Mouse (Mus musculus) retina, postnatal 1 day (tissue): ENCODE measurements around the gene Cyp2c37.
"Not testable (repeated sequence)": the region's sequence is repeated elsewhere in the genome, so short reads cannot be mapped to it uniquely, and the experiment has no call there.

Experiments used
- DNase-seq: peaks from one replicate; pipeline ENCODE4 v3.0.0-alpha.2; 2012

Gene Cyp2c37

DNA sequence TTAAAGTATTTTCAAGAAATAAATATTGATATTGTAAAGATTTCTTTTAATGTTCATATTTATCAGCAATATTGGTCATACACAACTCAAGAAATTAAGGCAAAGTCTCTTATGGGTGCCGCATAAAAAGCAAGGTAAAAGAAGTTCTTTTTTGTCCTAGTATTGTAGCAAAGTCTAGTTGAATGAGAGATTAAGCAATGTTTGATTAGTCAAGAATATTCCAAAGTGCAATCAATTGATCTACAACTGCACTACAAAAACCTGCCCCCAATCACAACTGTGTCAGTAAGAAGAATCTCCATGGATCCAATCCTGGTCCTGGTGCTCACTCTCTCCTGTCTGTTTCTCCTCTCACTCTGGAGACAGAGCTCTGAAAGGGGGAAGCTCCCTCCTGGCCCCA is at the start of gene Cyp2c37:
Gene Cyp2c37 (plus strand): TSS at position 285 of the 400 bp plus-strand sequence.
- DNase-seq, result not testable (repeated sequence)

- DNase-seq, result not testable (repeated sequence)
Measured at GRCm38 (mm10) chr19:39960861-39961260, 31.4 kb upstream of the Cyp2c37 start.

GRCm38 (mm10) chr19:39971096-39971495 is 21.1 kb upstream of the Cyp2c37 start:
- not testable (repeated sequence) for DNase-seq

- DNase-seq, result no peak
Measured at GRCm38 (mm10) chr19:39989471-39989870, 2.8 kb upstream of the Cyp2c37 start.
